Mouse (Mus musculus): ENCODE measurements around the gene Rala. TPM values are rescaled to one million over a fixed set of nuclear protein-coding genes. Genes with fewer than 3 reads are reported as not detected.

Rala gene
- polyA plus RNA-seq, 2 experiments: 7.5 to 17.2 TPM

- Histone ChIP-seq H3K9ac (replicated peaks) (peak overlapping the region; percentile 84), H3K36me3 (replicated peaks; ENCODE audit: control insufficient read depth, insufficient read depth, low read depth) (no peaks in the 10 kb centered on the region), H3K4me1 (replicated peaks; ENCODE audit: control insufficient read depth in 2 of 2, insufficient read depth in 2 of 2, low read length in 1 of 2) (peaks cover 7 to 10% of the 10 kb centered on the region in 2 experiments; a peak in 3 of 4 replicates), H3K4me2 (ENCODE audit: low read depth) (peak overlapping the region; percentile 85), H3K27ac (no peak overlapping the region), H3K27me3 (ENCODE audit: control insufficient read depth, insufficient read depth, low read length) (no peaks in the 10 kb centered on the region), H3K4me3 (ENCODE audit: insufficient read depth in 1 of 2, low read depth in 2 of 2, low read length in 2 of 2) (peak overlapping the region; percentile 85 to 97), H3K9me3 (ENCODE audit: control insufficient read depth, low read length) (no peaks in the 10 kb centered on the region)
- under 1% methylated on average over 68 of the region's 70 CpGs for WGBS (ENCODE audit: insufficient replicate concordance)
- peak; percentile 76 for ATAC-seq (ENCODE audit: insufficient read depth)
- DNase-seq (ENCODE audit: low read depth in 3 of 3, low spot score in 3 of 3): peak in 1 of 3 experiments; percentile 6
- no peak for TF ChIP-seq CTCF (IDR thresholded peaks at IDR 0.05; ENCODE audit: low read depth)
- no peak for TF ChIP-seq EP300 (IDR thresholded peaks at IDR 0.05; ENCODE audit: low read depth)
Observed at GRCm38 (mm10) chr13:17943306-17944077, 547 bp downstream of the Rala start.

GRCm38 (mm10) chr13:17942338-17942737, 1.7 kb downstream of the Rala start:
- no peaks in the 10 kb centered on the region for H3K27me3 ChIP-seq (ENCODE audit: control insufficient read depth, insufficient read depth, low read length)
- no peak overlapping the region for H3K9ac ChIP-seq (replicated peaks)
- TF ChIP-seq CTCF (IDR thresholded peaks at IDR 0.05; ENCODE audit: low read depth) (no peak), EP300 (IDR thresholded peaks at IDR 0.05; ENCODE audit: low read depth) (no peak)
- no peaks in the 10 kb centered on the region for H3K9me3 ChIP-seq (ENCODE audit: control insufficient read depth, low read length)
- WGBS (ENCODE audit: insufficient replicate concordance): 46% methylated on average over 6 of the region's 6 CpGs
- no peak for ATAC-seq (ENCODE audit: insufficient read depth)
- H3K27ac ChIP-seq: no peak overlapping the region
- H3K4me1 ChIP-seq (replicated peaks; ENCODE audit: control insufficient read depth in 2 of 2, insufficient read depth in 2 of 2, low read length in 1 of 2): peaks cover 7 to 10% of the 10 kb centered on the region in 2 experiments; a peak in 3 of 4 replicates
- H3K4me3 ChIP-seq (ENCODE audit: insufficient read depth in 1 of 2, low read depth in 2 of 2, low read length in 2 of 2): no peak overlapping the region
- DNase-seq (ENCODE audit: low read depth in 3 of 3, low spot score in 3 of 3): no peak
- H3K36me3 ChIP-seq (replicated peaks; ENCODE audit: control insufficient read depth, insufficient read depth, low read depth): no peaks in the 10 kb centered on the region
- H3K4me2 ChIP-seq (ENCODE audit: low read depth): no peak overlapping the region

- DNase-seq (ENCODE audit: low read depth in 3 of 3, low spot score in 3 of 3): no peak
Observed at GRCm38 (mm10) chr13:17907309-17907708, 36.7 kb downstream of the Rala start.

GRCm38 (mm10) chr13:17901474-17901873, 42.6 kb downstream of the Rala start:
- WGBS (ENCODE audit: insufficient replicate concordance): 66% methylated on average over 4 of the region's 4 CpGs
- no peaks in the 10 kb centered on the region for H3K36me3 ChIP-seq (replicated peaks; ENCODE audit: control insufficient read depth, insufficient read depth, low read depth)
- no peaks in the 10 kb centered on the region for H3K9me3 ChIP-seq (ENCODE audit: control insufficient read depth, low read length)
- H3K4me2 ChIP-seq (ENCODE audit: low read depth): no peak overlapping the region
- no peak overlapping the region for H3K27ac ChIP-seq
- TF ChIP-seq EP300 (IDR thresholded peaks at IDR 0.05; ENCODE audit: low read depth) (no peak), CTCF (IDR thresholded peaks at IDR 0.05; ENCODE audit: low read depth) (no peak)
- no peak for DNase-seq (ENCODE audit: low read depth in 3 of 3, low spot score in 3 of 3)
- H3K9ac ChIP-seq (replicated peaks): no peak overlapping the region
- H3K27me3 ChIP-seq (ENCODE audit: control insufficient read depth, insufficient read depth, low read length): no peaks in the 10 kb centered on the region
- no peak for ATAC-seq (ENCODE audit: insufficient read depth)
- H3K4me3 ChIP-seq (ENCODE audit: insufficient read depth in 1 of 2, low read depth in 2 of 2, low read length in 2 of 2): no peak overlapping the region
- H3K4me1 ChIP-seq (replicated peaks; ENCODE audit: control insufficient read depth in 2 of 2, insufficient read depth in 2 of 2, low read length in 1 of 2): no peaks in the 10 kb centered on the region

More at GRCm38 (mm10) chr13:17907309-17907708, 36.7 kb downstream of the Rala start:
- no peak for ATAC-seq (ENCODE audit: insufficient read depth)
- Histone ChIP-seq H3K9me3 (ENCODE audit: control insufficient read depth, low read length) (no peaks in the 10 kb centered on the region), H3K4me2 (ENCODE audit: low read depth) (no peak overlapping the region), H3K27ac (no peak overlapping the region), H3K4me1 (replicated peaks; ENCODE audit: control insufficient read depth in 2 of 2, insufficient read depth in 2 of 2, low read length in 1 of 2) (no peaks in the 10 kb centered on the region), H3K27me3 (ENCODE audit: control insufficient read depth, insufficient read depth, low read length) (no peaks in the 10 kb centered on the region), H3K4me3 (ENCODE audit: insufficient read depth in 1 of 2, low read depth in 2 of 2, low read length in 2 of 2) (no peak overlapping the region), H3K36me3 (replicated peaks; ENCODE audit: control insufficient read depth, insufficient read depth, low read depth) (no peaks in the 10 kb centered on the region), H3K9ac (replicated peaks) (no peak overlapping the region)
- 74% methylated on average over 1 of the region's 1 CpGs for WGBS (ENCODE audit: insufficient replicate concordance)
- TF ChIP-seq EP300 (IDR thresholded peaks at IDR 0.05; ENCODE audit: low read depth) (no peak), CTCF (IDR thresholded peaks at IDR 0.05; ENCODE audit: low read depth) (no peak)

GRCm38 (mm10) chr13:17900641-17901040, 43.4 kb downstream of the Rala start:
- Histone ChIP-seq H3K27me3 (ENCODE audit: control insufficient read depth, insufficient read depth, low read length) (no peaks in the 10 kb centered on the region), H3K36me3 (replicated peaks; ENCODE audit: control insufficient read depth, insufficient read depth, low read depth) (no peaks in the 10 kb centered on the region), H3K4me2 (ENCODE audit: low read depth) (no peak overlapping the region), H3K4me1 (replicated peaks; ENCODE audit: control insufficient read depth in 2 of 2, insufficient read depth in 2 of 2, low read length in 1 of 2) (no peaks in the 10 kb centered on the region), H3K4me3 (ENCODE audit: insufficient read depth in 1 of 2, low read depth in 2 of 2, low read length in 2 of 2) (no peak overlapping the region), H3K9ac (replicated peaks) (no peak overlapping the region), H3K27ac (no peak overlapping the region), H3K9me3 (ENCODE audit: control insufficient read depth, low read length) (no peaks in the 10 kb centered on the region)
- WGBS (ENCODE audit: insufficient replicate concordance): 69% methylated on average over 5 of the region's 5 CpGs
- no peak for TF ChIP-seq CTCF (IDR thresholded peaks at IDR 0.05; ENCODE audit: low read depth)
- TF ChIP-seq EP300 (IDR thresholded peaks at IDR 0.05; ENCODE audit: low read depth): no peak
- DNase-seq (ENCODE audit: low read depth in 3 of 3, low spot score in 3 of 3) (no peak), ATAC-seq (ENCODE audit: insufficient read depth) (no peak)

Data from liver, embryonic 14.5 days (tissue).